Mouse (Mus musculus) cerebellum, adult 11 months (tissue): ENCODE data around the gene Cacng2.

Experiments used
- DNase-seq: peaks from one replicate; pipeline ENCODE4 v3.0.0; 2022

The Cacng2 gene

DNA sequence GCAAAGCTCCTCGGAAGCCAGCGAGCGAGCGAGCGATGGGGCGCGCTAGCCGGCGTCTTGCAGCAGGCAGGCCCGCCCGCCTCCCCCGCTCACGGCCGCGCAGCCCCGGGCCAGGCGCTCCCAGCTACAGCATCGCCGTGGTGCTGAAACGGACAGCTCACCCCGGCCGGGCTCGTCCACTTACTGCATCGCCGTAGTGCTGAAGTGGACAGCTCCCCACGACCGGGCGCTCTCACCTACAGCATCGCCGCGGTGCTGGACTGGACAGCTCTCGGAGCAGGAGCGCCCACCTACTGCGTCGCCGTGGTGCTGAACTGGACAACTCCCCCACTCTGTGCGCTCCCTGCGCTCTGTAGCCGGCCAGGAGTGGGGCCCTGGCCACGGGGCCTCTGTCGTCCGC is at the start of gene Cacng2:
Gene Cacng2, minus strand, starts transcription at position 325 of the 400 bp plus-strand sequence.
- DNase-seq, result peak; percentile 73

DNA sequence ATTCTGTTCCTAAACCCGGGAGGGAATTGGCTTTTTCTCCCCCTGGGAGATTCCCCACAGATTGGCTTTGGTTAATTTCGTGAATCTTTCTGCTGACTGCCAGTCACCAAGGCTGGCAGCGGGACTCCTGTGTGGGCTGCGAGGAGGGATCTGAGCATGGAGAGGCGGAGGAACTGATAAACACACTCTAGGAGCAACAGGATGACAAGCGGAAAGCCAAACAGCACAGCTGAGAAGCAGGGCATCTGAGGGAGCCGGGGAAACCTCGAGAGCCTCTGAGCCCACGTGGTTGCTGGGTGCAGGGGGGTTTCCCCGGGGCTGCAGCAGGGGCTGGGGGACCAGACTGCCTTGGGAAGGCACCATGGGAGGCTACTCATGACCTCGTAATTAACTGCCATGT is 49.7 kb upstream of the Cacng2 start:
- no peak for DNase-seq

DNA sequence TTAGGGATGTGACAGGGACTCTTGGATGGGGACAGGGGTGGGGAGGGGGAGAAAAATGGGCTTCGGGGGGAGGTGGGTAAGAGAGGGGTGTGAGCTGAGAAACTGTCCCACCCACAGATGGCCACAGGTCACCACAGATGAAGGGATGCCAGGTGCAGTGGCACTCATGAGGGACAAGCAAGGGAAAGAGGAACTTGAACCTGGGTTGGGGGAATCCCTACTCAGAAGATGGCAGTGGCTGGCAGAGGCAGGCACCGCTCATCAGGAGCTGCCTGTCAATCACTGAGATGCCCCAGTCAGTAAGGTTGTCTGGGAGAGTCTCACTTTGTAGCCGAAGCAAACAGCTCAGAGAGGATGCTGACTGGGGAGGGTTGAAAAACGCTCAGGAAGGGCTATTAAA is 45.5 kb upstream of the Cacng2 start:
- DNase-seq, result no peak

DNA sequence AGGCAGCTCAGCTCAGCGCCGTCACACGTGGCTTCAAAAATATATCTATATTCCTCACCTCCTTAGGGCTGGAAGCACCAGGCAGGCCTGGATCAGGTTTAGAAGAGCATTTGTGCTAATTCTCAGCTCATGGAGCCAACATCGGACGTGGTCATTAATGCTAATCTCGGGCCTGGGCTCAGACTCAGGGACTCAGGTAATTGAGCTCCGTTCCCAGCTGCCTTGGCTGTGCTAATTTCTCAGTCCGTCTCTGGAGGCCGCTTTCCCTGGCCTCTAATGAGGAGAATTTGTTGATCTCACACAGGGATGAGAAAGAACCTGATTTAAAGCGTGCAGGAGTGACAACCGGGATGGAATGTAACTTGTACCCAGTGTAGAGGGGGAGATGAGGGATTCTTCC is 44.6 kb upstream of the Cacng2 start:
- no peak for DNase-seq

DNA sequence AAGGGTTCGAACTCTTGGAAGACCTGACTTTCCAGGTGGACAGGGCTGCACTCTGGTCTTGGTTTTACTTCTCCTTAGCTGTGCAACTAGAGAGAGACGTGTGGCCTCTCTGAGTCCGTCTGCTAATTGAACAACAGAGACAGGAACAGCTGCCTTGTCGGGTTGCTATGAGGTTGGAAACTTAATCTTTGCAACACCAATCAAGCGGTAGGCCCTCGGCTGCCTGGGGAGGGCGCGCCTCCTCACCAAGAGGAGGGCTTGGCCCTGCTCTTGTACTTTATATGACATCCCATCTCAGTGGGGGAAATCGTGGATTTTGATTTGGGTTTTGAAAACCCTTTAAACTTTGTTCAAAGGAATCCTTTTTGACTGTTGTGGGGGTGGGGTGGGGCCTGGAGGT is 42.1 kb upstream of the Cacng2 start:
- no peak for DNase-seq

DNA sequence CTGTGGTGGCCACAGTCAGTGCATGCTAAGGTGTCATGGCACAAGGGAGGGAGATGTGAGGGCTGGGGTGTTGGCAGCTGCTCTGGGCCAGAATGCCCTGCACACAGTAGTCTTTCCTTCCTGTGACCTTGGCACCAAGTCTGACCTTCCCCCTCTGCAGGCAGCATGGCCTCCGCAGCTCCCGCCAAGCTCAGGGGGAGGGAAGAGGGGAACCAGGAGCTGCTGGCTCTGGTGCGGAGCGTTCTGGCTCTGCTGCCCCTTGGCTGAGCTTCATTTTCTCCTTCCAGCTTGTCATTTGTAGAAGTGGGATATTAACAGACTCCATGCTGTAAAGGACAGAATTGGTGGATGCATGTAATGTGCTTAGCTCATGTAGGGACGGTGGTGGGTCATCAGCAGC is 38.5 kb upstream of the Cacng2 start:
- DNase-seq, result no peak

DNA sequence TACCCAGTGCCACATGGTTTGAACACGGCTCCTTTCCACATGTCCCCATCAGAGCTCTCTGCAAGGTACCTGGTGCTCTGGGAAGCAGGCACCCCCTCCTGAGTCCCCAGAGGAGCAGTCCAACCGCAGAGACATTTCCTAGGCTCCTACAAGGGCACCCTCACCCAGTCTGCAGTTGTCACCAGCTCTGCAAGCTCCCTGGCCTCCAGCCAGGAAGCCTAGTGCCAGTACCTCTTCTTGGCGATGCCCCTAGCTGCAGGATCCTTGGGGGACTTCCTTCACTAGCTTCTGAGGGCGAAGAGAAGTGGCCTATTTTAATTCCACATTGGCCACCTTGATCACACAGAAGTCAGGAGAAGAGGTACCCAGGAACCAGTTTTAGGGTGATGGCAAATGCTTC is 38.0 kb upstream of the Cacng2 start:
- no peak for DNase-seq

DNA sequence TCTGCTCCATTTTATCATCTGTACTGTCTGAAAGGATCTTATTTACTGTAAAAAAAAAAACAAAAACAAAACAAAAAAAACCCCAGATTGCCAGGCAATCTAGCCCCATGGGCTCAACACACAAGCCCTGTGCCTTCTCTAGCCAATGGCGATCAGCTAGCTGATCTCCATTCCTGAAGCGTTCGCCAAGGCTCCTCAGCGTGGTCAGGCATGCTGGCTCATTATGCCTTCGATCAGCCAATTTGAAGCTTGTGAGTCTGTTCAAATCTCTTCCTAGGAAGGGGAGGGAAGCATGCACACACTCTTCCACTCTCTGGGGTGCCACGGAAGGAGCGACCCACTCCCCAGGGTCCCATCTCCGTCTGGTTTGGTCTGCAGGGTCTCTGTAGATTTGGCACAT is 37.5 kb upstream of the Cacng2 start:
- no peak for DNase-seq

DNA sequence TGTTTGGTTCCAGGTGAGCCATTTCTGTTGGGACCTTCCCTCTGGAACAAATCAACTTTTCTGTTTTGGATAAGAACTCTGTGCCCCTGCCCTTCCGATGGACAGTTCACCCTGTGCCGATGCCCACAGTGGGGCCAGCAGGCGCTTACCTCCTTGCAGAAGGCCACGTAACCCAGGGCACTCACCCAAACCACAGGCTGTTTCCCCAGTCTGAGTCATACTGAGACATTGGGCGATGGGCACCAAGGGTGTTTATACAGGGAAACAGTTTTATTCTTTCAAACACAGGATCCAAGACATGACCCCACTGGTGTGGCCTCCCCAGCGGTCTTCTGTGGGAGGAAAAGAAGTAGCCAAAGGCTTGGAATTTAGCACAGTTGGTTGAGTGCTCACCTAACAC is 35.6 kb upstream of the Cacng2 start:
- DNase-seq, result no peak

DNA sequence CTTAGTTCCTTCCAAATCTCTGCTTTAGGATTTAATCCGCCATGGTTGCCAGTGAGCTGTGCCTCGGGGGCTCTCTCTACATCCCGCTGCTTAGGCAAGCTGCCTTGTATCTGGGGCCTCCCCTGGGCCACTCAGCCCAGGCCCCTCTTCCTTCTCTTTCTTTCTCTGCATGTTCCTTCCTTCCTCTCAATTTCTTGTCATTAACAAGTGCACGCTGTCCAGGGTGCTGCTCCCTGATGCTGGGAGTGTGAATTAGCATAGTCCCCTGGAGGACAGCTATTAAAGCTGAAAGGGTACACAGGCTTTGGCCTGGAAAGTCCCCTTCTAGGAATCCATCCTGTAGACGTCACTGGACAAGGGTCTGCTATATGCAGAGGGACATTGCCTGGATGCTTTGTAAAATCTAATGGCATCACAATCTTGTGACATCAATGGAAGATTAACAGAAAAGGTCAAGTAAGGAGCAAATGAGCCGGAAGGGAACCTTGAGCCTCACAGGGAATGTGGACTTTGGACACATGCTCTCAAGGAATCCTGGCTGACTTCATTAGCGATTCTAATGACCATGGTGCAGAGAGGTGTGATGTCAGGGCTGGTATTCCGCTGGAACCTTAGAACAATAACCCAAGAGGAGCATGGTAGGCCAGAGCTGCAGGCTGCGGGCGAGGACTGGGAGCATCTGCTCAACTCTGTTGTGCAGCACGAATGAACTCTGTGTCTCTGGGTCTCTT is 33.4 kb upstream of the Cacng2 start:
- DNase-seq, result no peak

DNA sequence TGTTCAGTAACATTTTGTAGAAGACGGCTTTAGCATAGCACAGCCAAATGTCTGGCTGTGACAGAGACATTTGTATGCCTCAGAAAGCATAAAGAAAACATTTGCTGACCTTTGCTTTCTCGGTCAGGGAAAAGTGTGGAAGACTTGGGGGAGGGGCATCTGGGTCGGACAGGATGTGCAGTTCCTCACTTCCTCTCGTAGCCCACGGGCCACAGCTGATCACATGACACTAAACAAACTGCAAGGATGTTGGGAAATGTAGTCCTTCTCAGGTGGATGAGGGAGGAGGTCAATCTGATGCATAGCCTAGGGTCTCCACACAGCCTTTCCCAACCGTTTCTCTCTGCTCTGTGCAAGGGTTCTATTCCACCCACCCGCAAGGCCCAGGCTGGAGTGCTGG is 28.7 kb upstream of the Cacng2 start:
- DNase-seq, result no peak

DNA sequence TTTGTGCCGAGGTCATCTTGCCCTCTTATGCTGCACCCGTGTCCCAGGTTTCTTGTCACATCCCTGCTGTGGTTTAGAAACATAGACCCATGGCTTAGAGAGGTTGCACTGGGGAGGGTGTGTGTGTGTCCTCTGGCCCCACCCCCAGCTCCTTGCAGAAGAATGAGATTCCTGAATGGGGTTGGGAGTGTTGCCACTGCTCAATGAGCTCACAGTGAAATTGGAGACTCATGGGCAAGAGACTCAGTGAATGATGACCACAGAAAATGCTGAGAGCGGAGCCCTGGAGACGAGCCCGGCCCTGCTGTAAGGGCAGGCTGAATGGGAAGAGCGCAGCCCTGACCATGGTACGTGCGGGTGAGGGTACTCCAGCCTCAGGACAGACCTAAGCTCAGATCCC is 20.4 kb upstream of the Cacng2 start:
- DNase-seq, result no peak

DNA sequence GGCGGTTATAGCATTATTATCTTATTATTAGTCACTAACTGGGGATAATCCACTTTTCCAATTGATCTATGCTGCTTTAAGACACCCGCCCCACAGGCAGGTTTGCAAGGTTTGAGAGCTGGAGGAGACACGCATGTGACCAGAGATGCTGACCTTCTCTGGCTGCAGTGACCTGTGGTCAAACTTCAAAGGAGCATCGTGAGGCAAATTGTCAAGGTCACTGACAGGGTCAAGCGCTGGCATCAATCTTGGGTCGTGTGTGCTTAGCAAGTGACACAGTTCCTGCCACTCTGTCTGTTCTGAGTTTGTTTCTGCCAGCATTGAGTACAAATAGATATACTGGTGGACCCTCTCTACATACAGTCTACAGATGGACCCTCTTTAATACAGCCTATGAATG is 14.8 kb upstream of the Cacng2 start:
- DNase-seq, result no peak

DNA sequence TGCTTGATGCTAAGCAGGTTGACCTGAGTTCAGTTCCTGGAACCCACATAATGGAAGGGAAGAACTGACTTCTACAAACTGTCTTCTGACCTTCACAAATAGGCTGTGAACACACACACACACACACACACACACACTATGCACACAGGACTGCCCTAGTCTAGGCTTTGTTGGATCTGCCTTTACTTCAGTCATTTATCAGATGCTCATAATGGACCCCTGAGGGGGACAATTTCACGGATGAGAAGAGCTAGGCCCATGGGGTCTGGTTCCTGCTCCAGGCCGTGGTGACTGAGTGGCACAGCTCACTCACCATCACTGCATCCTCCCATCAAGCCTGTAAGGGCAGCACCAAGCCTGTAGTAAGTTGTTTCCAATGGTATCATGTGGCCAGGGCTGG is 13.6 kb upstream of the Cacng2 start:
- DNase-seq, result no peak

DNA sequence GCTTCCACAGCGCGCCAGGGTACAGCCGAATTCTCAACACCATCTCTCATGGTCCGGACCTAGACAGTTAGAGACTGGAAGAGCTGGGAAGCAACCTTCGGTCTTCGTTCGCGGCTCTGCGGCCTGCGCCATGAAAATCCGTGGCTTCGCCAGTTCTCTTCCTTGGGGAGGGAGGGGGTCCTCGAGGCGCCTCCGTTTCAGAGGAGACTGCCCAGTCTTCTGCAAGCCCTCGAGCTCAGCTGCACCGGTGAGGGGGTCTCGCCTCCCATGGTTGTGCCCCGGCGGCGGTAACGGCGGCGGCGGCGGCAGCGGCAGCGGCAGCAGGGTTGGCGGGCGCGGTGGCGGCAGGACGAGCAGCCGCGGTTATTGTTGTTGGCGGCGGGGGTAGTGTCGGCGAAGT is 580 bp downstream of the Cacng2 start:
- no peak for DNase-seq

DNA sequence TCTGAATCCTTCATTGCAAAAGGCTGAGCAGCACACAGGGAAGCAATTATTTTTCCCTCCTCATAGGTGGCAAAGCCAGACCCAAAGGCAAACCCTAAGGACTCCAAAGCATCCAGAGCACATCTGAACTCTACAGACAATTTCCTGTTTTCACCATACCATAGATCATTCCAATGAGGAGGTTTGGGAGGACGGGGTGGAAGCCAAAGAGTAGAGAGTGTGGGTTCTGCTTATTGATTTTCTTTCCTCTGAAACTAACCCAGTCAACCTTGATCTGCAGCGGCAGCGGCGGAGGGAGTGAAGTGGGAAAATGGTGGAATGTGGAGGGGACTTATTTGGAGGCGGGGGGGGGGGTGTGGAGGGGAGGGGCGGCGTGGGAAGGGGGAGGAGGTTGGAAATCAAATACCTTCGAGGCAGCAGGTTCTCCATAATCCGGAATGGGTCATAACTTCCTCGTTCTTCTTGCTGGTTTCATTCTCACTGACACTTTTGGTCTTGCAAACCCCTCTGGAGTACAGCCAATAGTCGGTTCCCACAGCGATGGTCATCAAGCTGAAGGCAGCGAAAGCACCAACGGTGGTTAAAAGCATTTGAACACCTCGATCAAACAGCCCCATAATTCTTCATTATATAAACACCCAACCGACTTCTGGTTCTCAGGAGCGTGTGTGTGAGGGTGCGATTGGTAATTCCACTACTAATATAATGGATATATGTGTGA is 1.4 kb downstream of the Cacng2 start:
- DNase-seq, result peak; percentile 35

DNA sequence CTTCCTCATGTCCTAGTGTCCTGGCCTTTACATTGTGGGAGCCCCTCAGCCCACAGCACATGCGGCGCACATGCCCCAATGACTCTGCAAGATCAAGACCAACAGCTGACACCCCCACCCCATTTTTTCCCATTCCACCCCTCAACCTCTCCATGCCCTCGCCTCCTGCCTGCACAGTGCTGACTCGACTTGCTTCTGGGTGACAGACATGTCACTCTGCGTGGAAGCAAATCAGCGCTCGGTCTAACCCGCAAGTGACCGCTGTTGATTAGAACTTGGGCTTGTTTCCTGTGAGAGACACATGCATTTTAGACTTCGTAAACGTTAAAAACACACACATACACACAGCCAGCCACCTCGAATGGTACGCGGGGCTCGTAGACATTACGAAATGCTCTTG is 2.1 kb downstream of the Cacng2 start:
- DNase-seq, result no peak

DNA sequence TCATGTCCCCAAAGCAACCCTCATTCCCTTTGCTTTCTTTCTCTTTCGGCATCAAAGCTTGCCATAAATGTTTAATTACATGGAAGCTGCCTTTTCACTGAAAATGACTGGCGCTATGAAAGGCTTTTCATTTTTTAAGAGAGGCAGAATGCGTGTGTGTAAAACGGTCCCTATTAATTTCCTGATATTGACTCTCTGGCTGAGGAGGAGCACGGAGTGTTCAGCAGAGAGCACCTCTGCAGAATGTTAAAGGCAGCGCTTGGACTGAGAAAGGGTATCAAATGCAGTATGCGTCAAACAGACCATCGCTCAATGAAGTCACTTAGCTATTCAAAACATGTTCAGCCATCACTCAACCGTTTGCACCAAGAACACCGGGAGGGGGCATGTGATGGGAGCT is 2.9 kb downstream of the Cacng2 start:
- no peak for DNase-seq

DNA sequence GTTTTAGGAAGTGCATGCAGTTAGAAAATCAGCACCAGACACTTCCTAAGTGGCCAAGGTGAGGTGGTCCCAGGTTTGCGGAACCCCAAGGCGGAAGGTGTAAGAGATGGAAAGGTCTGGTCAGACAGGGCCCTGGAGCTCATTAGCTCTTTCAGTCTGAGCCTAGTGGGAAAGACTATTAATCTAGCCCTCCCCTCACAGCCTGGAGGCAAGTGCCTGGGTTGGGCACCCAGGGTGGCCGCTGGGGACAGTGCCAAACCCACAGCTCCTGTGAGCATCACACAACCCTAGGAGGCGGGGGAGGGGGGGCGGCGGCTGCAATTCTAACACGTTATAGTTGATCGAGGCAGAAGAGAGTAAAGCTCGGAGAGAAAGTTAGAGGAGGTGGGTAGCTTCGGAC is 3.6 kb downstream of the Cacng2 start:
- DNase-seq, result peak; percentile 37

DNA sequence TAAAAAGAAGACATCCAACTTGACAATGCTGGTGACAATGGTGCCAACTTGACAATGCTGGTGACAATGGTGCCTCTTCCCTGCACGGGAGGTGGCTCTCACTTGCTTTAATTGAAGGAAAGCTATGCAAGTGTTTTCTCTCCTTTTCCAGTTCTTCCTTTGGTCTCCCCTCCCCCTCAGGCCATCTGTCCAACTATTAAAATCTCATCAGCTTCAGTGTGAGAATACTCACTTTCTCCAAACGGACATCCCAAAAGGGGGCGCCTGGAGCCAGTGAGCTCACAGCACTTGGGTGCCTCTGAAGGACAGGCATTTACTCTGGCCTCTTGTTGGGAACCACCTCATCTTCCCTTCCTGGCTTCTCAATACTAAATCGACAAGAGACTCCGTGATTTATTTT is 20.3 kb downstream of the Cacng2 start:
- peak; percentile 62 for DNase-seq

DNA sequence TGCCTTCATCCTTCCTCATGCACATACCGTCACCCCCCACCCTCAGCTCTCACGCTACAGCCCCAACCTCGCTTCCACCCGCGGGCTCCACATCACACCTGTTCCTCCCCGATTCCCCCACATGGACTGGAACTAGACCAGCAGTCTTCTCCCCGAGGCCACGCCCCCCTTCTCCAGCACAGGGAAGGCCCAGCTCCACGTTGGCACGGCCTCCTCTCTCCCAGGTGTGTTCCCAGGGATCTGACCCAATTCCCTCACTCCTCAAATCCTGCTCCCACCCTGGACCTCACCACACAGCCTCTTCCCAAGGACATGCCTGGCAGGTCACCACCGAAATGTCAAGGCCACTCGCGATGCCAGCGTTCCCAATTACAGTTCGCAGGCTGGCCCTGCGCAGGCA is 23.8 kb downstream of the Cacng2 start:
- peak; percentile 59 for DNase-seq

DNA sequence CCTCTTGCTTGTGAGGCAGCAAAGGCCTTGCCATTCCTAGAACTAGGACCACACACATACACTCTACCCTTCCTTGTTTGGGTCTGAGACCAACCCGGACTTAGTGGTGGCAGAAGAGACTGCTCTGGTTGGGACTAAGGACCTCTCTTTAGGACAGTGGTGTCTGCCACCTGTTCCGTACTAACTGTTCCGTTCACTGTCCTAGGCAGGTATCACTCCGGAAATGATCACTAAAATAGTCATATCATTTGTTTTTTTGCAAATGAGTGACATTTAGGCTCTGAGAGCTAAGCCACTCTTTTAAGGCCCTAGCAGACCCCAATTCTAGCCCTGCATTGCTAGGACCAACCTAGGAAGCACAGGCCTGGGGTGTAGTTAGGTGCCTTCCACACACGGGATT is 26.2 kb downstream of the Cacng2 start:
- no peak for DNase-seq

DNA sequence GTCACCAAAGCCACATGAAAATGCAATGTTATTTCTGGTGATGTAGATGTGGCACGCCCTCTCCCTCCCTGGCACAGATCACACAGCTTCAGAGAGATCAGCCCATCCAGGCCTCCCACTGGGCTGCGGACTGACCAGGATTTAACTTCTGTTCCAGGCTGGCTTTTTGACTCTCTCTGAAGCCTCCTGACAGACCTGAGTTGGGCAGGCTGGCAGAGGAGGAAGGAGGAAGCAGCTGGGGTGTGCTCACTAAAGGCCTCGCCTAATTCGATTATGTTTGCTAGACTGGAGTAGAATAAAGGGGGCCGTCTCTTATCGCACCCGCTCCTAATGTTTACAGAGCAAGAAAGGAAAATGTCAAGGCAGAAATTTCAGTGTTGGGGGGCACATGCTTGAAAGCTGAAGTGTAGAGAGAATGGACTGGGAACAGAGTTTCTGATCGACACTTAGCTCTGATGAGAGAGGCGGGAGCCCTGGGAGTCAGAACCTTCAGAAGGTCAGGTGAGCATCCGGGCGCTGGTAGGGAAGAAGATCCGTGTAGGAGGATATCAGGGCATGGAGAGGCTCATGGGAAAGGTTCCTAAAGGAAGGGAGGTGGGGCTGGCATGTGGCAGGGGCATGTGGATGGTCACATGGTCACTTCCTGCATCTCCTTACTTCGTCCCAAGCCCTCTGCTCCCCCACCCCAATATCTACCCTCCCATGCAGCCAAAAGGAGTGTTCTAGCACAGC is 36.8 kb downstream of the Cacng2 start:
- DNase-seq, result peak; percentile 49

DNA sequence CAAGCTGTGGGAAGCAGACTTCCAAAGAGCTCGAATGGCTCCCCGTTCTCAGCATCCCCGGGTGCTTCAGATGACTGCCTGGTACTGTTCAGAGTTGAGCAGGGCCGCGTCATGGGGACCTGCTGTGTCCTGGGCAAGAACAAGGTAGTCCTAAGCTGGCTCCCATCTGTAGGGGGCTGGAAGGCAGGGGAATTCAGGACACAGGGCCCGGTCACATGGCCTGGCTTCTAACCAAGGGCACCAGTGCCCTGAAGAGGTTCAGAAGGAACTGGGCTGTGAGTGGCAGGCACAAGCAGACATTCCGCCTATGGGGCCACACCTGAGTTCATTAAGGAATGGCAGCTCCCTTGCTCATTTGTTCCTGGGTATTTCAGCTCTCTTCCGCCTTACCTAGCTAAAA is 37.7 kb downstream of the Cacng2 start:
- DNase-seq, result peak; percentile 74
